Mouse (Mus musculus) olfactory bulb, adult 2 months (tissue): Measurements from ENCODE around the gene Pym1.
"Not testable (repeated sequence)": the region's sequence is repeated elsewhere in the genome, so short reads cannot be mapped to it uniquely, and the experiment has no call there.

Source experiments
- CTCF ChIP-seq: fragments of 200-500 bp; IDR thresholded peaks from 2 replicates; pipeline ENCODE4 v1.5.1; 2012; ENCODE audit warnings: low read depth, mild to moderate bottlenecking, low read length, moderate library complexity; ENCODE audit not compliant: insufficient read depth
- POLR2A ChIP-seq: fragments of 200-500 bp; IDR thresholded peaks from 2 replicates; pipeline ENCODE4 v1.6.1; 2012; ENCODE audit warnings: mild to moderate bottlenecking, low read depth, low read length, moderate library complexity; ENCODE audit not compliant: insufficient read depth

GRCm38 (mm10) chr10:128711318-128711717, 36.4 kb upstream of the Pym1 start:
- not testable (repeated sequence) for TF ChIP-seq CTCF, POLR2A
